Mouse (Mus musculus): Measurements from ENCODE around the gene Nop16. TPM values are rescaled to one million over a fixed set of nuclear protein-coding genes. Genes with fewer than 3 reads are reported as not detected.

Nop16 gene
- polyA plus RNA-seq, 1 experiment from 2014 or later, result 56.9 TPM

DNA sequence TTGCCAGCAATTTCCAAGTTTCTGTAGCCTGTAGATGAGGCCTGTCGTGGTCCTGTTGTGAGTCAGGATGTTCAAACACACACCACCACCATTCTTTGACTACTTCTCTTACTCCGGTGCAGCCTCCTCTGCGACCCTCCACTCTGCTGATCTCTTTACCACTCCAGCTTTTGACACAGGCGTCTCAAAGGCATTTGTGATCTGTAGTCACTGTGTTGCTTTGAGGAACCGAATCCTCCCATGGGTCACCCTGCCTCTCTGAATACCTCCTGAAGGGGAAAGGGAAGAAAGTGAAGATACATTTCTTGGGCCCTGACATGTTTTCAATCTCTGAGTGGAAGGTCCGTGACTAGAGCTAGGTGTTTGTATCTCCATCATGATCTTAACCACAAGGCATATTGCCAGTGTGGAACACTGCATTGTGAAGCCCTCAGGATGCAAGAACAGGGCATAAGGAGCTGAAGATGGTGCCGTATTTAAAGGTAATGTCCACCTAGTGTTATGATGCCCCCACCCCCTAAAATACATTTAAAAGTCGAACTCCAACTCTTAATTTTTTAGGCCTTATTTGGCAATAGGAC lies 2.0 kb upstream of the Nop16 start:
- ATAC-seq (replicated peaks), result no peak
- Histone ChIP-seq H3K4me3 (peak overlapping the region; percentile 86), H3K27me3 (replicated peaks) (no peaks in the 10 kb centered on the region), H3K4me2 (peak overlapping the region; percentile 67), H3K9ac (no peak overlapping the region), H3K36me3 (replicated peaks) (peaks cover 8% of the 10 kb centered on the region), H3K27ac (no peak overlapping the region), H3K4me1 (peaks cover 30% of the 10 kb centered on the region), H3K9me3 (no peaks in the 10 kb centered on the region)
- 91% methylated on average over 8 of the region's 8 CpGs for WGBS

- no peak for ATAC-seq (replicated peaks)
- WGBS, result 2% methylated on average over 24 of the region's 24 CpGs
- peaks cover 30% of the 10 kb centered on the region for H3K4me1 ChIP-seq
- peak overlapping the region; percentile 55 for H3K9ac ChIP-seq
- peak overlapping the region; percentile 93; the same call in 1 of the 2 replicates for H3K27ac ChIP-seq
- no peaks in the 10 kb centered on the region for H3K27me3 ChIP-seq (replicated peaks)
- H3K4me3 ChIP-seq, result peak overlapping the region; percentile 86
- H3K9me3 ChIP-seq, result no peaks in the 10 kb centered on the region
- peaks cover 17% of the 10 kb centered on the region; the same call in 1 of the 2 replicates for H3K36me3 ChIP-seq (replicated peaks)
- H3K4me2 ChIP-seq, result peak overlapping the region; percentile 67
These were observed 385 bp downstream of the Nop16 start for GRCm38 (mm10) chr13:54589414-54589995.

- WGBS, result 90% methylated on average over 11 of the region's 11 CpGs
- no peak overlapping the region for H3K27ac ChIP-seq
- H3K9me3 ChIP-seq, result no peaks in the 10 kb centered on the region
- H3K4me2 ChIP-seq, result no peak overlapping the region
- H3K36me3 ChIP-seq (replicated peaks), result peaks cover 25% of the 10 kb centered on the region
- ATAC-seq (replicated peaks), result no peak
- no peak overlapping the region for H3K9ac ChIP-seq
- H3K4me1 ChIP-seq, result peaks cover 14% of the 10 kb centered on the region
- no peak overlapping the region for H3K4me3 ChIP-seq
- H3K27me3 ChIP-seq (replicated peaks), result no peaks in the 10 kb centered on the region
These were observed 4.1 kb downstream of the Nop16 start for GRCm38 (mm10) chr13:54585831-54586230.

DNA sequence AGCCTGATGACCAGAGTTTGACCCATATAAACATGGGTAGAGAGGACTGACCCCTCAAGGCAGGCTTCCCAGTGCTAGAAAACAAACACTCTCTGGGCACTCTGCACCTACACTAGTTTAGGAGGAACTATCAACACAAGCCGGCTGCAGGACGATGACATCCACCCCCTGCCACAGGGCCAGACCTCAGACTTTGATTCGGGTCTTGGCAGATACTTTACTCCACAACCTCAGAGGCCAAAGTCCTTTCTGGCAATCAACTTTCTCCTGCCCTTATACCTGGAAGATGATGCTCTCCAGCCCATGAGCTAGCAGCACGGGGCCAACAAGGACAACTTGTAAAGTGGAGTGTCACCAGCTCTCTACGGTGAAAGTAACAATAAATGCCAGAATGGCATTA lies 7.0 kb downstream of the Nop16 start:
- ATAC-seq (replicated peaks), result no peak
- H3K4me3 ChIP-seq, result no peak overlapping the region
- no peak overlapping the region for H3K4me2 ChIP-seq
- 89% methylated on average over 5 of the region's 5 CpGs for WGBS
- peaks cover 36% of the 10 kb centered on the region for H3K36me3 ChIP-seq (replicated peaks)
- H3K27me3 ChIP-seq (replicated peaks), result no peaks in the 10 kb centered on the region
- no peaks in the 10 kb centered on the region for H3K9me3 ChIP-seq
- H3K27ac ChIP-seq, result no peak overlapping the region
- no peak overlapping the region for H3K9ac ChIP-seq
- H3K4me1 ChIP-seq, result peaks cover 4% of the 10 kb centered on the region

GRCm38 (mm10) chr13:54582126-54582525 lies 7.8 kb downstream of the Nop16 start:
- no peak overlapping the region for H3K4me3 ChIP-seq
- ATAC-seq (replicated peaks), result no peak
- peaks cover 10% of the 10 kb centered on the region for H3K4me1 ChIP-seq
- 68% methylated on average over 10 of the region's 10 CpGs for WGBS
- H3K36me3 ChIP-seq (replicated peaks), result peaks cover 32% of the 10 kb centered on the region
- no peak overlapping the region for H3K9ac ChIP-seq
- no peak overlapping the region for H3K4me2 ChIP-seq
- no peaks in the 10 kb centered on the region for H3K27me3 ChIP-seq (replicated peaks)
- H3K27ac ChIP-seq, result no peak overlapping the region
- no peaks in the 10 kb centered on the region for H3K9me3 ChIP-seq

- H3K4me3 ChIP-seq, result no peak overlapping the region
- no peaks in the 10 kb centered on the region for H3K27me3 ChIP-seq (replicated peaks)
- peaks cover 32% of the 10 kb centered on the region for H3K36me3 ChIP-seq (replicated peaks)
- peaks cover 17% of the 10 kb centered on the region for H3K4me1 ChIP-seq
- no peak overlapping the region for H3K4me2 ChIP-seq
- no peak for ATAC-seq (replicated peaks)
- no peak overlapping the region for H3K27ac ChIP-seq
- H3K9ac ChIP-seq, result no peak overlapping the region
- no peaks in the 10 kb centered on the region for H3K9me3 ChIP-seq
- 81% methylated on average over 2 of the region's 2 CpGs for WGBS
These were observed 8.5 kb downstream of the Nop16 start for GRCm38 (mm10) chr13:54581385-54581784.

GRCm38 (mm10) chr13:54577652-54578507 lies 12.0 kb downstream of the Nop16 start:
- no peak overlapping the region for H3K4me2 ChIP-seq
- 87% methylated on average over 21 of the region's 21 CpGs for WGBS
- peaks cover 29% of the 10 kb centered on the region for H3K4me1 ChIP-seq
- no peak overlapping the region for H3K9ac ChIP-seq
- no peak overlapping the region for H3K4me3 ChIP-seq
- H3K9me3 ChIP-seq, result no peaks in the 10 kb centered on the region
- ATAC-seq (replicated peaks), result no peak
- H3K36me3 ChIP-seq (replicated peaks), result peaks cover 19% of the 10 kb centered on the region
- H3K27ac ChIP-seq, result 0 out of 2 replicates have a peak overlapping the region, but pooled peaks have one; percentile 21
- peaks cover 4% of the 10 kb centered on the region; the same call in 1 of the 2 replicates for H3K27me3 ChIP-seq (replicated peaks)

GRCm38 (mm10) chr13:54575489-54575888 lies 14.4 kb downstream of the Nop16 start:
- Histone ChIP-seq H3K4me3 (peak overlapping the region; percentile 92), H3K9me3 (no peaks in the 10 kb centered on the region), H3K27ac (peak overlapping the region; percentile 82), H3K27me3 (replicated peaks) (peaks cover 4% of the 10 kb centered on the region; the same call in 1 of the 2 replicates), H3K9ac (peak overlapping the region; percentile 96), H3K4me2 (peak overlapping the region; percentile 69), H3K4me1 (peaks cover 29% of the 10 kb centered on the region), H3K36me3 (replicated peaks) (peaks cover 13% of the 10 kb centered on the region)
- ATAC-seq (replicated peaks), result 0 out of 2 replicates have a peak, but pooled peaks have one; percentile 13
- WGBS, result 4% methylated on average over 19 of the region's 19 CpGs

DNA sequence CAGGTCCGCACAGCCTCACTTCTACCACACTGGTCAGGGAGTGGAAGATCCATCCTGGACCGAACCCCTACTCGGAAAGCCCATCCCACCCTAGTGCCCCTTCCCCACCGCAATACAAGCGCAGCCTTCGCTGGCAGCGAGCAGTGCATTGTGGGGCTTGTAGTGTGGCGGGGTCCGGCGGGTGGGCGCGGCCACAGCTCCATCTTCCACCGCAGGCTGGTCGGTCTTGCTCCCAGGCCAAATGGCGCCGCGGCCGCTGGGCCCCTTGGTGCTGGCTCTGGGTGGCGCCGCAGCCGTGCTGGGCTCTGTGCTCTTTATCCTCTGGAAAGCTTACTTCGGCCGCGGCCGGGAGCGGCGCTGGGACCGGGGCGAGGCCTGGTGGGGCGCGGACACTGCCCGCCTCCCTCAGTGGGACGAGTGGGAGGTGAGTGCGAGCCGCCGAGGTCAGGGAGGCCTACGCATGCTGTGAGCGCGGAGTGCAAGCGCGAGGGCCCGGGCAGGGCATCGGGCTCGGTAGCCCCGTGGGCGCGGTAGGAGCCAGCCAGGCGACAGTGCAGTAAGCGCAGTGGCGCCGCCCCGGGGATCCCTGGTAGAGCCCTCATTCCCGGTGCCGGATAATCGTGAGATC lies 14.9 kb downstream of the Nop16 start, which contains the start of gene Arl10:
TSS of gene Arl10 (plus strand) at position 162 of the 628 bp plus-strand sequence.
- H3K27ac ChIP-seq, result peak within 1 kb of the TSS; percentile 82
- peak within 1 kb of the TSS; percentile 69 for H3K4me2 ChIP-seq
- H3K4me3 ChIP-seq, result peak within 1 kb of the TSS; percentile 92
- peaks cover 8% of the 10 kb centered on the region; the same call in 1 of the 2 replicates for H3K36me3 ChIP-seq (replicated peaks)
- H3K27me3 ChIP-seq (replicated peaks), result peaks cover 4% of the 10 kb centered on the region; the same call in 1 of the 2 replicates
- WGBS, result under 1% methylated on average over 55 of the region's 55 CpGs
- H3K9me3 ChIP-seq, result no peaks in the 10 kb centered on the region
- H3K9ac ChIP-seq, result peak within 1 kb of the TSS; percentile 96
- ATAC-seq (replicated peaks), result peak; percentile 94
- peaks cover 29% of the 10 kb centered on the region for H3K4me1 ChIP-seq

- H3K9ac ChIP-seq, result no peak overlapping the region
- no peak overlapping the region for H3K27ac ChIP-seq
- WGBS, result 81% methylated on average over 4 of the region's 4 CpGs
- ATAC-seq (replicated peaks), result no peak
- H3K9me3 ChIP-seq, result no peaks in the 10 kb centered on the region
- H3K4me1 ChIP-seq, result peaks cover 24% of the 10 kb centered on the region
- peaks cover 4% of the 10 kb centered on the region; the same call in 1 of the 2 replicates for H3K27me3 ChIP-seq (replicated peaks)
- 0 out of 2 replicates have a peak, but pooled peaks cover 5% of the 10 kb centered on the region for H3K36me3 ChIP-seq (replicated peaks)
- no peak overlapping the region for H3K4me2 ChIP-seq
- H3K4me3 ChIP-seq, result no peak overlapping the region
These were observed 17.3 kb downstream of the Nop16 start for GRCm38 (mm10) chr13:54572621-54573020.

DNA sequence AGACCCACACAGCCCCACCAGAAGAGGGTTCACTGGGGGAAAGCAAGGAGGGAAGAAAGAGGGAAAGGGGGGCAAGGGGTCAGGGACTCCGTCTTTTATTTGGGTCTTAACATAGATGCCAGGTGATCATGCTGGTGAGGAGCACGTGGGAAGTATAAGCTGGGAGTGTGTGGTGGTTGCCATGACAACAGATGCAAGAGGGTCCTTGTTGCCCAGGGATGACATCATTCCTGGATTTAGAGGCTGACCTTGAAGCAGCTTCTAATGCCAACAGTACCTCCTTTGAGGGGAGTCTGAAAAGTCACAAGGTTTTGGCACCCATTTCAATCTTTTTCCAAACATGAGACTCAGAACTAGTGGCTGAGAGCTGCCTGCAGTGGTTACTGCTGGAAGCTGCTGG lies 18.3 kb downstream of the Nop16 start:
- ATAC-seq (replicated peaks), result no peak
- no peak overlapping the region for H3K4me2 ChIP-seq
- no peak overlapping the region for H3K27ac ChIP-seq
- no peaks in the 10 kb centered on the region for H3K9me3 ChIP-seq
- 14% methylated on average over 2 of the region's 2 CpGs for WGBS
- no peak overlapping the region for H3K4me3 ChIP-seq
- peaks cover 15% of the 10 kb centered on the region for H3K4me1 ChIP-seq
- no peaks in the 10 kb centered on the region for H3K36me3 ChIP-seq (replicated peaks)
- H3K9ac ChIP-seq, result no peak overlapping the region
- peaks cover 4% of the 10 kb centered on the region; the same call in 1 of the 2 replicates for H3K27me3 ChIP-seq (replicated peaks)

- Histone ChIP-seq H3K9me3 (no peaks in the 10 kb centered on the region), H3K27ac (no peak overlapping the region), H3K4me2 (no peak overlapping the region), H3K36me3 (replicated peaks) (no peaks in the 10 kb centered on the region), H3K4me3 (no peak overlapping the region), H3K4me1 (peaks cover 7% of the 10 kb centered on the region), H3K9ac (no peak overlapping the region), H3K27me3 (replicated peaks) (peaks cover 4% of the 10 kb centered on the region; the same call in 1 of the 2 replicates)
- no peak for ATAC-seq (replicated peaks)
- WGBS, result 77% methylated on average over 4 of the region's 4 CpGs
These were observed 19.2 kb downstream of the Nop16 start for GRCm38 (mm10) chr13:54570736-54571135.

Data from midbrain, embryonic 15.5 days (tissue).